Mouse (Mus musculus) cerebellum, adult 11-12 months (tissue): ENCODE results near the gene Atox1.
"Not testable (repeated sequence)": the region's sequence is repeated elsewhere in the genome, so short reads cannot be mapped to it uniquely, and the experiment has no call there.

ENCODE experiments used
- DNase-seq: peaks from one replicate; pipeline ENCODE4 v3.0.0; 2022

The Atox1 gene

DNA sequence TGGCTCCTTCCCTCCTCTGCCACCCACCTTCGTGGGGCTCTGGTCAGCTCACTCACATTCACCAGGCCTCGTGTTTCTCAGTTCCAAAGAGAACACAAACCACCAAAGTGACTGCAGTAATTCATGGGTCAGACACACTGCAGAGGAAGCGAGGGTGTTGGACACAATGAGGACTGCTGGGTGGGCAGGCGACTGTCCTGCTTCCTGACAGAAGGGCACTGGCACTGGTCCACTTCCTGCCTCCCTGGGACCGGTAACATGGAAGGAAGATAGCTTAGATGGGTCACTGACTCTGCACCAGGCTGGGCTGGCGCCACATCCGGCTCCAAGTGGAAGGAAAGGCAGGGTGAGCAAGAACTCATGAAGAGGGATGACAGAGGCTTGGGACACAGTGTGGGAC, 11.5 kb downstream of the Atox1 start:
- DNase-seq = no peak

DNA sequence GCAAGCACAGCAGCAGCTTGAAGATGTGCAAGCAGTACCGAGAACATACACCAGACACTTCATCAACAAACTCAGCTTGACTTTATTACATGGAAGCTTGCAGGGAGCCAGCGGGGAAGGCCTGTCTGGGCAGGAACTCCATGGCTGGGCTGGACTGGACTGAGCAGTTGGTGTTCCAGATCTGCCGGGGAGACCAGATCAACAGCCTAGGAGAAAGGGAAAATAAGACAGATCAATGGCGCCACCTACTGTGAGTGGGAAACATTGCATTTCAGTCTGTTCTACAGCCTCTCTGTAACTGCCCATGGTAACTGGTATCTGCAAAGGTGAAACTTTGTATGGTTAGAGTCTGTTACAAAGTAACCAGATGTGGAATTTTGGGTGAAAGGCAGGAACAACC, 14.5 kb downstream of the Atox1 start:
- peak; percentile 84 for DNase-seq

DNA sequence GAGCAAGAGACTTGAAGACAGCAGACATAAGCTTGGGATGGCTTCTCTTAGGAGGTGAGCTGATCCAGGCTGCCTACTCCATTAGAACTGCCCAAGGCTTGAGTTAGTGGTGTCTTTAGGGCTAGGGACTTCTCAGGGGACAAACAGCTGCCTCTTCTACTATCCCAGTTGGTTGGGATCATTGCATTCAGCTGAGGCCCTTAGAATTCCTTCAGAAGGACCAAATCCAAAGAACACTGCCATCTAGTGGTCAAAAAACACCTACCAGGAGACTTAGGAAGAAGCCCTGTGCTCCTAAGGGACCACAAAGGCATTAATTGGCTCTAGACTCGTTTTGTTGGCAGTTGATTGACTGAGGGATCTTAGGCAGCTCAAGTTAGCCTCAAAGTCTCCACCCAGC, 16.3 kb downstream of the Atox1 start:
- DNase-seq = no peak

DNA sequence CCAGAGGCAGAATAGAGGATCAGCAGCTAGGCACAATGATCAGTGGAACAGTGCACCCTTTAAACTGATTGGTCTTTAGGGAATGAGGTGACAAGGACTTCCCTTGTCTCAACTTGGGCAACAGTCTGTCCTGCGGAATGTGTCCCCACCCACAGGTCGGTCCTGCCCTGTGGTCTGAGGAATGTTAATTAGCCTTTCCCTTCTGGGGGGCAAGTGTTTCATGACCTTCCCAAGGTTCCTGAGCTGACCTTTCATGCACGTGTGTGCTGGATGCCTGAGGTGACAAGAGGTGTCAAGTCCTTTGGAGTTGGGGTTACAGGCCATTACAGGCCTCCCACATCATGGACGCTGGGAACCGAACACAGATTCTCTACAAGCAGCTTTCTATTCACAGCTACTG, 21.3 kb downstream of the Atox1 start:
- no peak for DNase-seq

DNA sequence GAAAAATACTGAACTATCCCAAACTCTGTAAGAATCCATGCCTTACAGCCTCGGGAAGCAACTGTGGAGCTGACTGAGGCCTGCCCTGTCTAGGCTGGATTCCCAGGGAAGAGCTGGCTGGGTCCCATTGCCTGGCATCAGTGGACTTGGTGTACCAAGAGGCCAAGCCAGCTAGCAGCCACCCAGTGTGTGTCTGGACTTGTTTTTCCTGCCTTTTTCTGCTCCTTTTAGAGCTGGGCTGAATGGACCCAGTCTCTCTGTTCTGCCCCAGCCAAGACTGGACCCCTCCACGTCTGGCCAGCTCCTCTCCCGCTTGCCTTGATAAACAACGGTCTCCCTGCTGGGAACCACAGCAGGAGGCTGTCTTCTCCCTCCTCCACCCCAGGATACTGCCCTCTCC, 23.0 kb downstream of the Atox1 start:
- DNase-seq = peak; percentile 75

DNA sequence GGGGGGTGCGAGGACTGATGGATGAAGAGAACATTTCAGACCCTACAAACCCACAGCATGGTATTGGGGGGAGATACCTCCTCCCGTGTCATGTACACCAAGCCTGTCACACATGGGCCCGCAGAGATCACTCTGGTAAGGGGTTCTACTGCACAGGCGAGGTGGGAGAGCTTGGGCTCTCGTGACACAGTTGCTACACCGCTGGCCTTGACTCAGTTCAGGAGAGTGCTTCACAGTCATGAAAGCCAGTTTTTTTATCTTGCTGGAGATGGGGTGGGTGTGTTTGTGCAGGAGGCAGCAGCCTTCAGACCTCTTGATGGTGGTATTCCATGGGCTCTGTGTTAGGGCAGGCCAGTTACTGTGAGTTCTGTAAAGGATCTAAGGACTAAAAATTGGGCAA, 24.9 kb downstream of the Atox1 start:
- DNase-seq = no peak

DNA sequence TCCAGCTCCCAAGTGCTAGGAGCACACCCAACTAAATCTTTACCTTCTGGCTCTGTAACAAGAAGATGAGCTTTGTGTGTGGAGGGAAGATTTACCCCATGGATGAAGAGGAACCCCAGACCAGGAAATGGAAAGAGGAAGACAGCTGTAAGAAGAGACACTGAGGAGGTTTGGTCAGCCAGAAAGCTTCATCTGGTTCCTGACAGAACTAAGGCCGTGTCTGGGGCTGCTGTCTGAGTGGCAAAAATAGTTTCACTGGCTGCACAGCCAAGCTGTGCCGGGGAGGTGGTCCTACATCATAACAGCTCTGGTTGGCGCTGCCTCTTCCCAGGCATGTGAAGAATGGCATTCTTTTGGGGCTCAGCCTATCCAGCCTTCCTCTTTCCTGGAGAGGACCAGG, 28.1 kb downstream of the Atox1 start:
- no peak for DNase-seq

DNA sequence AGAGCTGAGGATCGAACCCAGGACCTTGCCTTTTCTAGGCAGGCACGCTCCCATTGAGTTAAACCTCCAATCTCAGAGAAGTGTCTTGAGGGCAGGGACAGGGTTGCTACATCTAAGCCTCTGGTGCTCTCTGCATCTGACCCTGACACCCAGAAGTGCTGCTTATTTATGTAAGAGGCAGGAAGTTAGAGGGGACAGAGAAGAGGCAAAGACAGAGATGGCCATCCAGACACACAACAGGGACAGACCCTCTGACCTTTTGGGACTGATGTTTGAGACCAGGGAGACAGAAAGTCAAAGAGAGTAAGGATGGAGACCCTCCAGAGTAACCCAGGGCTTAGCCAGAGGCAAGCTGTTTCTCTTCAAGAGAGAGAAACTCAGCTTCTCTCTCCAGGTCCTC, 31.1 kb downstream of the Atox1 start:
- DNase-seq = no peak

DNA sequence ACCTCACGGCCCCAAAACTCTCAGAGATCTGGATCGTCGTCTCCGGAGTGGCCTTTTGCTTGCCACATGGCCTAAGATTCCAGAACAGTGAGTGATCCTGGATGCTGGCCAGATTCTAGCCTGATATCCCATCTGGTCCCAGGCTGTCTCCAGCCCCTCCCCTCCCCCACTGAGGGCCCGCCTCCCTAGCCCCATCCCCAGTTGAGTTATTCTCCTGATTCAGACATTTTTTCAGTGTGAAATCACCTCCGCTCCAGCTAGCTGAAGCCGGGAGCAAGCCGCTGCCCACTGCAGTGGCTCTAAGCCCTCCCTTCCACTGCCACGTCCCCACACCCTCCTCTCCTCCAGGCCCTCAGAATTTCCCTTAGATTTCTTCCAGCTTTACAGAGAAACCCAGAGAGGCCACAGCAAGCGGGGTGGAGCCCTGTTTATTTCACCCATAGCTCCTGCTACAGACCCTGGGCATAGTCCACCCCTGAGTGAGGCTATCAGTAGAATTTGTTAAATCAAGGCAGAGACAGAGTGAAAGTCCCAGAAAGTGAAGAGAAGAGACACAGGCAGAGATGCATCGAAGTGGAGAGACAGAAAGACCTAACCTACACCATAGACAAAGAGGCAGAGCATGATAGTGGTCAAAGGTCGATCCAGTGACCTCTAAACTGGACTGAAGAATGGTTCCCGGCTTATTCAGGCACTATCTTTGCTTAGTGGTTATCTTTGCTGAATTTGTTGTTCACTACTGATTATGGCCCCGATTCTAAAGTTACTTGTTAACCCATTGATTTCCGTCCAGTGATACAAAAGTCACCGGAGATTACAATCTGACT, 32.6 kb downstream of the Atox1 start:
- DNase-seq = peak; percentile 64

DNA sequence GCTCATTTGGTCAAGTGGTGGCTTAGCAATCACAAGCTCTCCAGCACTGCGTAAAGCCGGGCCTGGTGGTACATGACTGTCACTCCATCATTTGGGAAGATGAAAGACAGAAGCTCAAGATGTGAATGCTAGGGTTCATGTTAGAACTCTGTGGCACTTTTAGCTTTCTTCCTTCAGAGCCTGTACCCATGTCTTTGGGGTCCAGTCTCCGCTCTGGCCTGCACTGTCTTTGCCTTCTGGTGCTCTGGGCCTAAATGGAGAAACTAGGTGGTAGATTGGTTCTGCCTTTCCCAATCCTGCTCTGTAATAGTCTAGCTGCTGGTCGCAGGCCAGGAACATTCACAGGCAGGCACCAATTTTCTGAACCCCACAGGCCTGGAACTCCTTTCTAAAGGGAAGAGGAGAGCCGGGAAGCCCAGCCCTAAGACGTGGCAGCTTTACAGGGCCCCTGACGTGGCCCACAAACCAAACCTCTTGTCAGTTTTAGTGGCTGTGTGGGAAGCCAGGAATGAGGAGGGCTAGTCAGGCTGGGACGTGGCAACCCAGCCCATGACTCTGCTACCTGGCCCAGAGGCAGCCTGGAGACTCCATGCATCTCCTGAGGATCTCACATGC, 36.2 kb downstream of the Atox1 start:
- no peak for DNase-seq

DNA sequence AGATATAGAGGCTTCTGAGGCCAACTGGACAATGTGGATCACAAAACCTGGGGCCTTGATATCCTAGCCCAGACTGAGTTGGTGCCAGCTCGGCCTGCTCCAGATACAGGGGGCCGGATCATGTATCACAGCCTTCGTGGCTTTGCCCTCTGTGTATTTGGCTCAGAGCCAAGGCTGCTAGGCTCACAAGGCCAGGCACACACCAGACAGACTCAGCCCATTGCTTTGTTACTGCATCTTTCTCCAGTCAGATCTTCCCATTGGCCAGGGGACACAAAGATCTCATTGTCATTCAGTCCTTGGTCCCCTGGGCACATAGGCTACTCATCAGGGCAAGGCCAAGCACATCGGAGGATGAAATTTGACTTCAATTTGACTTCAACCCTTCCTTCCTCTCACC, 37.3 kb downstream of the Atox1 start:
- peak; percentile 57 for DNase-seq

DNA sequence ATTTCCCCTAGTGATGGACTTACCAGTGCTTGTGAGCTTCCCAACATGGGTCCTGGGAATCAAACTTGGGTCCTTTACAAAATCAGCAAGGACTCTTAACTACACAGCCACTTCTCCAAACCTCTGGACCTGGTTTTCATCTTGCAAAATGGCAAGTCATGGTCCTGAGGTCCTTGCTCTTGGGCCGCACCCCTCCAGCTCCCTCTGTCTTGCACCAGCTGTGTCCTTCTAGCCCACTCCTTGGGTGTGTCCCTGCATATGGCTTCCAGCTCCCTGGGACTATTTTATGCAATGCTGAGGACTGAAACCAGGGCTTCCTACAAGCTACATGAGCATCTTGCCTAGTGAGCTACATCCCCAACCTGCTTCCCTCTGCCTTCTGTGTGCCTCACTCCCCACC, 38.1 kb downstream of the Atox1 start, which contains the start of gene Sparc:
TSS of gene Sparc (minus strand) at position 206 of the 400 bp plus-strand sequence.
- no peak for DNase-seq

DNA sequence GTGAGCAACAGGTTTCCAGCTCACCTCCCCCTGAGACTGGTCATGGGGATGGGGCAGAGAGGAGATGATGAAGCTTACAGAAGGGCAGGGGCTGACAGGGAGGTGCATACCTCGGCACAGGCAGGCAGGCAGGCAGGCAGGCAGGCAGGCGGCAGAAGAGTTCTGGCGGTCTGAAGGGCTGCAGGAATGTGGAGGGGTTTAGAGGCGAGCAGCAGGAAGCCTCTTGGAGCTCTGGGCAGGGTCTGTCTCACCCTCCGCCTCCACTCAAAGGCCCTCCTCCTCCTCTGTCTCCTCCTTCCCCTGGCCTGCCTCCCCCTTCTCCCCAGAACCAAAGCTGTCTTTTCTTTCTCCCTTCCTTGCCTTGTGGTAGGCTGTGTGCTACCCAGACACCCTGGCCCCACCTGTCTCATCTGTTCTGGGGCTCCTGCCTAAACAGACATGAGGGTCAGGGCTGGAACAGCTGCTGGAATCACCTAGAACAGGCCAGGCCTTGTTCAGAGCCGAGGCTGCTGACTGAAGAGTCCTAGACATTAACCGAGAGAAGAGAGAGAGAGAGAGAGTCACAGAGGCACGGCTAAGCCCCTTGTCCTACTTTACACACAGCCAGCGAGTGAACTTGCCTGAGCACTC, 41.2 kb downstream of the Atox1 start:
- DNase-seq = no peak

DNA sequence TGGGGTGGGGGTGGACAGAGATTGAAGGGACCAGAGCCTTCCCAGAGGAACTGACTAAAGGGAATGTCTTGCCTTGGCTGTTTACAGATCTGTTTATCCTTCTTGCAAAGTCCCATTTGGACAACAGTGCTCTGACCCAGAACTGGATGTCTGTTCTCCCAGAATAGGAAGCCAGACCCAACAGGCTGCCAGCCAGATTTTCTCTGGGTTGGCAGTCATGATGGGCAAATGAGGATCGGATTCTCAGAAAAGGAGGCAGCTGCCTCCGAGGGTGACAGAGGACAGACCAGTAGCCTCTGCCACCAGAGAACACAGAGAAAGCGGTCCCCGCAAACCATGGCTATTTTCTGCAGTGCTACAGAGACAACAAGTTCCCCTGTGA, 41.8 kb downstream of the Atox1 start:
- DNase-seq = peak; percentile 85

DNA sequence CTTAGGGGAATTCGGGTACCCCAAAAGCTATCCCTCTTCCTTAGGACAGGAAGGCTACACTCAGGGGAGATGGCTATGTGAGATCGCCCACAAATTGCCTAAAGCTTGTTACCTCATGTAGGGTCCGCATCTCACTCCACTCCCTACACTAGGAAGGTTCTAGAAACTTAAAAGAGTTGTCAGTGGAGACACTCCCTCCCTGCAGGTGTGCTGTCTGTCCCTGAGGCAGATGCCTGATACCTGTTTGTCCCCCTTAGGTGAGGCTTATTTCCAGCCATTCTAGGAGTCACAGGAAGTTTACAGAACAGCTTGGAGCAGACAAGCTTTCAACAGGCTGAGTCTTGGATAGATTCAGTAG, 42.4 kb downstream of the Atox1 start:
- DNase-seq = no peak

DNA sequence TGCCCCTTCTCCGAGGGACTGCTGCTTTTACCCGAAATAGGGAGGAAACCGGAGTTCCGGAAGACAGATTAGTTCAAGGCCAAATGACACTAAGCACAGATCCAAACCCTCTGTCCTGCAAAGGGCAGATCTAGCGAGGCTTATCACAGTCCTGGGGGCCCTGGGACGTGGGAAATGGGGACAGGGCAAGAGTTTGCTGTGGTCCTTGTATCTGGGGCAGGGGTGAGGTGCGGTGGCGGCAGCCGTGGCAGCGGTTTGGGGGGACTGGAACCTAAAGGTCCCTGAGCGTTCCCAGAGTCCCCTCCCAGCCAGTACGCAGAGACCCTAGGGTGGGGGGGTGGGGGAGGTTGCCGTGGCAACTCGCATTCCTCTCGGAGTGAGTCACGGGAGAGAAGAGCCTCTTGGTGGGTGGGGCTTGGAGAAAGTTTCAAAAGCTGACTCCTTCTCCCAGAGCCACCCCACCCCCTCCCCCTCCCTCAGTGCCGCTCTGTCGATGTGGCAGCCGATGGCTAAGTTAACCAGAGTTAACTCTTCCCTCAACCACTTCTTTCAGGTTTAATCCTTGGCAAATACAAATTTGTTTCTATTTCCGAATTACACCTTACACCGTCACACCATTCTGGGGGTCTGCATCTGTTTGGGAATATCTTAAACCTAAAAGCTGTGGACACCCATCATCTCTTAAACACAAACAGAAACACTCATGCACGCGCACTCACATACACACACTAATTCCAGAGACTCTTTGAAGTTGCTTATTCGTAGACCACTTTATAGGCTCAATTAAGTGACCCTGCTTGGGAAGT, 42.9 kb downstream of the Atox1 start:
- no peak for DNase-seq

DNA sequence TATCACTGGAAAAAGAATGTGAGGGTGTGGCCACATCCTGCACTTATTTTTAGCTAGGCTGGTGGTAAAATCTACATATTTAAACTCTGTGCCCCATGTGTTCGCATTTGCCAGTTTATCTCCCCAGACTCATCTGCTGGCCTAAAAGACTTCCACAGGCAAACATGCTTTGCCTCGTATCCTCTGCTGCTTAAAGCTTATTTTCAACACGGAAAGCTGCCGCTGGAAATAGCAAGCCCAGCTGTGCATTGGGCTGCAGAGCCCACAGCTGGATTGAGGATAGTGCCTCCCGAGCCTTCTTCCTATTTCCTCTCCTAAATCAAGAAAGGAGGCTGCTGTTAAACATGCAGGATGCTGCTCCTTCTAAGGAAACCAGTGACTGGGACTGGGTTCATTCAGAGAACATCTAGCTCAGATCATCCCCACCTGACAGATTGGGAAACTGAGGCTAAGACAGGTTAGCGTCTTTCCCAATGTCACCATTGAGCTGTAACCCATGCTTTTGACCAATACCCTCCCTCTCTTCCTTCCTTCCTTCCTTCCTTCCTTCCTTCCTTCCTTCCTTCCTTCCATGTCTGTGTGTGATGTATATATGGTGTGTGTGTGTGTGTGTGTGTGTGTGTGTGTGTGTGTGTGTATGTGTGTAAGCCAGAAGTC, 44.3 kb downstream of the Atox1 start:
- DNase-seq = no peak

DNA sequence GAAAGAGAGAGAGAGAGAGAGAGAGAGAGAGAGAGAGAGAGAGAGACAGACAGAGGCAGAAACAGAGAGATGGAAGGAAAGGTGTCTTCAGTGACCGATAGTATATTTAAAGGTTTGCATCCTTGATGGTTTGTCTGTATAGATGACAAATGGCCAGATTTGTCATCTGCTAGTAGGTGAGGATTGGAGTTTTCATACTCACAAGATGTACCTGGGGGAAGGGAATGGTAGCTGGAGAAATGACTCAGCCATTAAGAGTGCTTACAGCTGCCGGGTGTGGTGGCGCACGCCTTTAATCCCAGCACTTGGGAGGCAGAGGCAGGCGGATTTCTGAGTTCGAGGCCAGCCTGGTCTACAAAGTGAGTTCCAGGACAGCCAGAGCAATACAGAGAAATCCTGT, 45.3 kb downstream of the Atox1 start:
- DNase-seq = not testable (repeated sequence)

DNA sequence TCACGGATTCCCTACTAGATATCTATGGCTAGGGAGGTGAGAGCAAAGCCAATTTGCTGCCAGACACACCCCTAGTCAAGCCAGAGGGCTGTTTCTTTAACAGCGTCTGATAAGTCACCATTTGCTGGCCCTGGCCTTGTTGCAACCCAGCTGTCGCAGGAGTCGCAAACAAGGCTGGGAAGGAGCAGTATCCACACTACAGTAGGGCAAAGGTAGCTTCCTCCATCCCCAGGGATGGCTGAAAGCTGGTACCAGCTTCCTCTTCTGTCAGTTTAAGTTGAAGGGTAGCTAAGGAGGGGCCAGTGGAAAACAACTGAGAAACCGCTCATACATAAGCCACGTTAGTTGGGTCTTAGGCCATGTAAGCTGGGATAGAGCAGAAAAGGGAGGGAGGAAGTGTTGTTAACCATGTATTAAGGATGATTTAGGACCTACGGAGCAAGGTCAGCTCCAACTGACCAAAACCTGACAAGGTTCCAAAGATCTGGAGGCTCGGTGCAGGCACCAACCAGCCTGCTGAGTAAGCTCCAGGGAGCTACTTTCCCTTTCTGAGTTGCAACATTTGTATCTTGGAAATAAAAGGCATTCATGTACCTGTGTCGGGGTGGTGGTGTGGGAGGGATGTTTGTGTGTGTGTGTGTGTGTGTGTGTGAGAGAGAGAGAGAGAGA, 45.9 kb downstream of the Atox1 start:
- no peak for DNase-seq

DNA sequence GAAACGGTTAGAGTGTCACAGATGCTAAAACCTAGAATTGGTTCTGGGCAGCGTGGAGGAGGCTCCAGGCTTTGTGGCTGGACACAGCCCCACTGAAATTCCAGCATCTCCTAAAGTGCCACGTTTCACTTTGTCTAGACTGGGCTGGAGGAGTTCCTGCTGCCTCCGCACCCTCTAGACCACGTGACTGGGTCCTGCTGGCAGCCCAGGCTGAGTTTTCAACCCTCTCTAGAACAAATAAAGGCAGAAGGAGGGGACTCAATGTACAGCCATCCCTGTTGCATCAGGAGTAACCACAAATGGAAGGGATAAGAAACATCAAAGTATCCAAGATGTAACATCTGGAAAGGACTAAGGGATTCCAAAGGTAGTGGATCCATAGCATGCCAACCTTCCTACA, 46.7 kb downstream of the Atox1 start:
- DNase-seq = no peak

DNA sequence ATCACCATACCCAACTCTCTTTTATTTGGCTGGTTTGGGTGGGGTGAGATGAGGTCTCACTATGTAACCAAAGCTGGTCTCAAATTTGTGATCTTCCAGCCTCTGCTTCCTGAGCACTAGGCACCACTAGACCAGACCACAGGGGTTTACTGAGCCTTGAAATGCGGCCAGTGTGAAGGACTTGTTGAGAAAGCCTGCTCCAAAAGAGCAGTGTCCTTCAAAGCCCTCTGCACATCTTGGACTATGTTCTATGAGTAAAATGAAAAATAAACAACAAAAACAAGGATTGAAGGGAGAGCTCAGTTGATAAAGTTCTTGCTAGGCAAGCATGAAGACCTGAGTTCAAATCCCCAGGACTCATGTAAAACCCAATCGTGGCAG, 47.6 kb downstream of the Atox1 start:
- DNase-seq = no peak

DNA sequence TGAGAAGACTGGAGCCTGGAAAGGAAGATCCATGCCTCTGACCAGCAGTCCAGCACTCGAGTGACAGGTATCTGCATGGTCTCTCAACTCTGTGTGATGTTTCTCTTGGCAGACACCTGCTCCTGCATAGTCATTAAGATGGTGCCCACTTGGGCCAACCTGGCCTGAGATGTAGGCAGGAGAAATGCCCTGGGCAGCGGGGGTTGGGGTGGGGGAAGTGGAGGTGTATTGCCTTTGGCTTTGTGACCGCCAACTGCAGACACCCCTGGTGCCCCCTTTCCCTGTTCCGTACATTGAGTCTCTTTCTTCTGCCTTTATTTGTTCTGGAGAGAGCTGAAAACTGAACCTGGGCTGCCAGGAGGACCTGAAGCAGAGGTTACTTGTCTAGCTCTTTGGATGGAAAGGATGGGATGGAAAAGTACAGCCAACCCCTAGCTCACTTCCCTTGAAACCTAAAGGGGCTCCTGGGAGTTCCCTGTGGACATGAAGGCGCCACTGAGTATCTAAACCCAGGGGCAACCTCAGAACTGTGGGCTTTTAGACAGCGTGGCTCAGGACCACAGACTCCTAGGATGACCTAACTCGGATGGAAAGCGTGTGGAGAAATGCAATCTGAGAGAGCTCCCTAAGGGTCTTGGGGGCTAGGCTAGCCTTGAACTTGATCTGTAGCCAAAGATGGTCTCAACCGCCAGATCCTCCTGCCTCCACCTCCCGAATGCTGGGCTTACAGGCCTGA, 48.2 kb downstream of the Atox1 start:
- DNase-seq = no peak
